Mouse (Mus musculus): ENCODE results near the gene Ly6g6e. TPM values are rescaled to one million over a fixed set of nuclear protein-coding genes. Genes with fewer than 3 reads are reported as not detected.

Gene Ly6g6e
- not detected for polyA plus RNA-seq (2014; fragmentation: Illumina TruSeq; extraction: RNeasy Lipid Tissue Mini Kit (QIAGEN cat#74804); ENCODE audit: low replicate concordance)

GRCm38 (mm10) chr17:35076507-35077176 is at the start of gene Ly6g6e:
Gene Ly6g6e, plus strand, starts transcription at chr17:35076902.

GRCm38 (mm10) chr17:35027277-35028068 is 49.2 kb upstream of the Ly6g6e start, which contains the start of gene Sapcd1:
Gene Sapcd1, minus strand, starts transcription at chr17:35028016.

GRCm38 (mm10) chr17:35046681-35047455 is 29.8 kb upstream of the Ly6g6e start, which contains the start of gene Msh5:
Gene Msh5, minus strand, starts transcription at chr17:35046745.

GRCm38 (mm10) chr17:35049561-35050016 is 27.1 kb upstream of the Ly6g6e start, which contains the start of gene Clic1:
Gene Clic1, plus strand, starts transcription at chr17:35049966.

GRCm38 (mm10) chr17:35058911-35059892 is 17.5 kb upstream of the Ly6g6e start, which contains the start of gene Ddah2:
Gene Ddah2, plus strand, starts transcription at chr17:35059035.

GRCm38 (mm10) chr17:35064951-35065947 is 11.5 kb upstream of the Ly6g6e start, which contains the start of gene Ly6g6c:
Gene Ly6g6c, plus strand, starts transcription at chr17:35065388.

GRCm38 (mm10) chr17:35066084-35066483 is 10.6 kb upstream of the Ly6g6e start, which contains the start of gene Mpig6b:
Gene Mpig6b, minus strand, starts transcription at chr17:35066184.

GRCm38 (mm10) chr17:35077786-35078233 is 1.1 kb downstream of the Ly6g6e start, which contains the start of gene Ly6g6d:
Gene Ly6g6d, minus strand, starts transcription at chr17:35078065.

GRCm38 (mm10) chr17:35085208-35085865 is 8.6 kb downstream of the Ly6g6e start, which contains the start of gene Ly6g6f:
Gene Ly6g6f, minus strand, starts transcription at chr17:35085610.

GRCm38 (mm10) chr17:35088825-35089644 is 12.3 kb downstream of the Ly6g6e start, which contains the start of gene Abhd16a:
Gene Abhd16a, plus strand, starts transcription at chr17:35089263.

GRCm38 (mm10) chr17:35108097-35108496 is 31.4 kb downstream of the Ly6g6e start, which contains the start of gene Ly6g5c:
Gene Ly6g5c, plus strand, starts transcription at chr17:35108279.

GRCm38 (mm10) chr17:35115046-35116019 is 38.6 kb downstream of the Ly6g6e start, which contains the start of gene Ly6g5b:
Gene Ly6g5b, minus strand, starts transcription at chr17:35115428.

GRCm38 (mm10) chr17:35121143-35121799 is 44.6 kb downstream of the Ly6g6e start, which contains the start of gene Gpank1:
Gene Gpank1, plus strand, starts transcription at chr17:35121455.

GRCm38 (mm10) chr17:35121871-35122303 is 45.2 kb downstream of the Ly6g6e start, which contains the start of gene Csnk2b:
Gene Csnk2b, minus strand, starts transcription at chr17:35122053.

GRCm38 (mm10) chr17:35126206-35126611 is 49.5 kb downstream of the Ly6g6e start, which contains the start of gene D17H6S53E:
Gene D17H6S53E, plus strand, starts transcription at chr17:35126373.

Data from small intestine, adult 10 weeks (tissue).